Comparison of ENCODE assay signal across 8 mouse cellular contexts in genomic region chr11:69420554-69421000, GRCm38 (mm10). TPM values are rescaled to one million over a fixed set of nuclear protein-coding genes. Genes with fewer than 3 reads are reported as not detected.
A peak's percentile ranks its signal among the peaks of the same experiment; 100 is the strongest.
DNase-seq lines count a peak whose midpoint lies in the region; ATAC-seq lines count a peak whose summit lies in the region.

No protein-coding gene starts in this region.

- WGBS in neural tube, embryonic 11.5 days = 7% methylated on average over 10 of the region's 10 CpGs
- WGBS in limb, embryonic 12.5 days = 11% methylated on average over 10 of the region's 10 CpGs
- WGBS in stomach, embryonic 15.5 days = 17% methylated on average over 10 of the region's 10 CpGs

- H3K27ac ChIP-seq in neural tube, embryonic 11.5 days (ENCODE audit: low read depth, low read length) = no peak overlapping the region
- no peak overlapping the region for H3K27ac ChIP-seq in limb, embryonic 12.5 days
- H3K27ac ChIP-seq in stomach, embryonic 15.5 days = no peak overlapping the region

- peak; percentile 74 for DNase-seq in cerebellum, adult 9-11 months
- no peak for DNase-seq in cerebellum, adult 9-10 months
- DNase-seq in neural tube, embryonic 11.5 days (ENCODE audit: low spot score) = no peak
- DNase-seq in neural tube, embryonic 10.5 days (ENCODE audit: extremely low spot score, low spot score) = no peak
- no peak for DNase-seq in cerebellum, postnatal 4 days (ENCODE audit: low spot score in 2 of 2)
- DNase-seq in right cerebral cortex, postnatal 36 days (ENCODE audit: low spot score in 2 of 2) = no peak

- H3K4me3 ChIP-seq in neural tube, embryonic 11.5 days (ENCODE audit: low read depth, low read length) = peak overlapping the region; percentile 81; the same call in 1 of the 2 replicates
- peak overlapping the region; percentile 79 for H3K4me3 ChIP-seq in limb, embryonic 12.5 days (replicated peaks)
- peak overlapping the region; percentile 68 for H3K4me3 ChIP-seq in stomach, embryonic 15.5 days (replicated peaks)

- no peak for ATAC-seq in neural tube, embryonic 11.5 days (ENCODE audit: insufficient read depth, low FRiP score, low TSS enrichment)
- no peak for ATAC-seq in limb, embryonic 12.5 days (ENCODE audit: insufficient number of reproducible peaks, insufficient read depth, low FRiP score, low TSS enrichment, low read depth)
- no peak for ATAC-seq in stomach, embryonic 15.5 days (ENCODE audit: insufficient read depth, low FRiP score, low read depth)

- peaks cover 16% of the 10 kb centered on the region for H3K27me3 ChIP-seq in neural tube, embryonic 11.5 days (ENCODE audit: control insufficient read depth, insufficient read depth, low read length)
- H3K27me3 ChIP-seq in limb, embryonic 12.5 days = peaks cover 30% of the 10 kb centered on the region
- H3K27me3 ChIP-seq in stomach, embryonic 15.5 days (replicated peaks) = peaks cover 10% of the 10 kb centered on the region; the same call in 1 of the 2 replicates

- peaks cover 22% of the 10 kb centered on the region for H3K4me1 ChIP-seq in neural tube, embryonic 11.5 days (ENCODE audit: control insufficient read depth, insufficient read depth, low read length)
- H3K4me1 ChIP-seq in limb, embryonic 12.5 days (replicated peaks) = peaks cover 36% of the 10 kb centered on the region
- peaks cover 40% of the 10 kb centered on the region for H3K4me1 ChIP-seq in stomach, embryonic 15.5 days

- H3K9me3 ChIP-seq in neural tube, embryonic 11.5 days (ENCODE audit: control insufficient read depth, low read length) = no peaks in the 10 kb centered on the region
- no peaks in the 10 kb centered on the region for H3K9me3 ChIP-seq in limb, embryonic 12.5 days
- H3K9me3 ChIP-seq in stomach, embryonic 15.5 days = no peaks in the 10 kb centered on the region

- H3K36me3 ChIP-seq in neural tube, embryonic 11.5 days (ENCODE audit: control insufficient read depth, insufficient read depth, low read length) = no peaks in the 10 kb centered on the region
- no peaks in the 10 kb centered on the region for H3K36me3 ChIP-seq in limb, embryonic 12.5 days
- no peaks in the 10 kb centered on the region for H3K36me3 ChIP-seq in stomach, embryonic 15.5 days

- H3K9ac ChIP-seq in neural tube, embryonic 11.5 days (ENCODE audit: low read length) = peak overlapping the region; percentile 20; the same call in 1 of the 2 replicates
- H3K9ac ChIP-seq in limb, embryonic 12.5 days (replicated peaks) = peak overlapping the region; percentile 54; the same call in 1 of the 2 replicates
- H3K9ac ChIP-seq in stomach, embryonic 15.5 days = no peak overlapping the region

- H3K4me2 ChIP-seq in neural tube, embryonic 11.5 days (ENCODE audit: low read depth) = peak overlapping the region; percentile 63
- H3K4me2 ChIP-seq in limb, embryonic 12.5 days = peak overlapping the region; percentile 99
- peak overlapping the region; percentile 96 for H3K4me2 ChIP-seq in stomach, embryonic 15.5 days

RNA-seq across cellular contexts. Expression of gene Kdm6b, which starts 7.1 kb away (rescaled TPM):
- 37.9 and 42.0 TPM in 2 replicates for polyA plus RNA-seq in neural tube, embryonic 11.5 days (2014; fragmentation: Nextera tagmentation; extraction: Ambion mirVana)
- 45.4 and 49.1 TPM in 2 replicates for polyA plus RNA-seq in limb, embryonic 12.5 days (2016; fragmentation: Nextera tagmentation; extraction: Ambion mirVana)
- polyA plus RNA-seq in stomach, embryonic 15.5 days (2015; fragmentation: Nextera tagmentation; extraction: Ambion mirVana) = 25.4 and 26.5 TPM in 2 replicates

RNA-seq across cellular contexts. Expression of gene Tmem88, which starts 22.5 kb away (rescaled TPM):
- polyA plus RNA-seq in neural tube, embryonic 11.5 days (2014; fragmentation: Nextera tagmentation; extraction: Ambion mirVana) = 13.1 and 17.2 TPM in 2 replicates
- polyA plus RNA-seq in limb, embryonic 12.5 days (2016; fragmentation: Nextera tagmentation; extraction: Ambion mirVana) = 24.2 and 25.4 TPM in 2 replicates
- 26.7 and 29.4 TPM in 2 replicates for polyA plus RNA-seq in stomach, embryonic 15.5 days (2015; fragmentation: Nextera tagmentation; extraction: Ambion mirVana)

RNA-seq across cellular contexts. Expression of gene Cyb5d1, which starts 25.1 kb away (rescaled TPM):
- polyA plus RNA-seq in neural tube, embryonic 11.5 days (2014; fragmentation: Nextera tagmentation; extraction: Ambion mirVana) = 44.7 and 48.4 TPM in 2 replicates
- 42.5 and 42.6 TPM in 2 replicates for polyA plus RNA-seq in limb, embryonic 12.5 days (2016; fragmentation: Nextera tagmentation; extraction: Ambion mirVana)
- 24.9 and 25.3 TPM in 2 replicates for polyA plus RNA-seq in stomach, embryonic 15.5 days (2015; fragmentation: Nextera tagmentation; extraction: Ambion mirVana)

RNA-seq across cellular contexts. Expression of gene Naa38, which starts 25.3 kb away (rescaled TPM):
- 125 and 129 TPM in 2 replicates for polyA plus RNA-seq in neural tube, embryonic 11.5 days (2014; fragmentation: Nextera tagmentation; extraction: Ambion mirVana)
- 126 and 136 TPM in 2 replicates for polyA plus RNA-seq in limb, embryonic 12.5 days (2016; fragmentation: Nextera tagmentation; extraction: Ambion mirVana)
- polyA plus RNA-seq in stomach, embryonic 15.5 days (2015; fragmentation: Nextera tagmentation; extraction: Ambion mirVana) = 154 and 179 TPM in 2 replicates

RNA-seq across cellular contexts. Expression of gene Chd3, which starts 51.4 kb away (rescaled TPM):
- polyA plus RNA-seq in neural tube, embryonic 11.5 days (2014; fragmentation: Nextera tagmentation; extraction: Ambion mirVana) = 57.3 and 60.1 TPM in 2 replicates
- polyA plus RNA-seq in limb, embryonic 12.5 days (2016; fragmentation: Nextera tagmentation; extraction: Ambion mirVana) = 121 and 124 TPM in 2 replicates
- polyA plus RNA-seq in stomach, embryonic 15.5 days (2015; fragmentation: Nextera tagmentation; extraction: Ambion mirVana) = 53.4 and 54.0 TPM in 2 replicates
